In genomic region chr5:45269391-45269790, GRCm38 (mm10) we compare ENCODE assay signal across 31 mouse cellular contexts.
"Had no signal": no experiment of that assay in that cellular context is flagged by ENCODE, and none has a peak within 500 bp of the region (broad histone marks: within the 10 kb centered on the region; RNA-seq: fewer than 3 reads in every experiment).

No protein-coding gene starts in this region.

- H3K27ac ChIP-seq: left cerebral cortex, adult 2 months; limb, embryonic 12.5 days; limb, embryonic 13.5 days; limb, embryonic 15.5 days; liver, embryonic 12.5 days; liver, embryonic 13.5 days; liver, embryonic 14.5 days; liver, embryonic 15.5 days; lung, embryonic 15.5 days; macrophage; midbrain, embryonic 10.5 days; midbrain, embryonic 12.5 days; midbrain, embryonic 13.5 days; midbrain, embryonic 15.5 days; neural tube, embryonic 12.5 days had no signal

- ATAC-seq: liver, embryonic 12.5 days; liver, postnatal 0 days; lung, postnatal 0 days; midbrain, embryonic 13.5 days; midbrain, embryonic 15.5 days; midbrain, embryonic 16.5 days had no signal

- H3K9ac ChIP-seq: limb, embryonic 12.5 days; limb, embryonic 13.5 days; limb, embryonic 15.5 days; liver, embryonic 12.5 days; liver, embryonic 13.5 days; liver, embryonic 14.5 days; liver, embryonic 15.5 days; liver, postnatal 0 days; lung, embryonic 14.5 days; lung, embryonic 15.5 days; midbrain, embryonic 12.5 days; midbrain, embryonic 13.5 days; midbrain, embryonic 15.5 days; neural tube, embryonic 12.5 days had no signal

- H3K9me3 ChIP-seq: limb, embryonic 12.5 days; limb, embryonic 13.5 days; limb, embryonic 15.5 days; liver, embryonic 12.5 days; liver, embryonic 13.5 days; liver, embryonic 15.5 days; lung, embryonic 15.5 days; megakaryocyte, embryonic 14.5 days; midbrain, embryonic 10.5 days; midbrain, embryonic 12.5 days; midbrain, embryonic 13.5 days; midbrain, embryonic 15.5 days; neural tube, embryonic 12.5 days had no signal

- H3K27me3 ChIP-seq: limb, embryonic 12.5 days; limb, embryonic 13.5 days; limb, embryonic 15.5 days; liver, embryonic 12.5 days; liver, embryonic 13.5 days; liver, embryonic 15.5 days; lung, embryonic 15.5 days; megakaryocyte, embryonic 14.5 days; midbrain, embryonic 12.5 days; midbrain, embryonic 13.5 days; midbrain, embryonic 15.5 days; neural tube, embryonic 12.5 days had no signal

- H3K4me2 ChIP-seq: limb, embryonic 12.5 days; limb, embryonic 13.5 days; limb, embryonic 15.5 days; liver, embryonic 11.5 days; liver, embryonic 12.5 days; liver, embryonic 13.5 days; liver, embryonic 15.5 days; lung, embryonic 14.5 days; lung, embryonic 15.5 days; midbrain, embryonic 12.5 days; midbrain, embryonic 13.5 days; midbrain, embryonic 15.5 days; neural tube, embryonic 12.5 days had no signal

- H3K36me3 ChIP-seq: limb, embryonic 12.5 days; limb, embryonic 13.5 days; limb, embryonic 15.5 days; liver, embryonic 12.5 days; liver, embryonic 13.5 days; liver, embryonic 15.5 days; lung, embryonic 15.5 days; midbrain, embryonic 10.5 days; midbrain, embryonic 12.5 days; midbrain, embryonic 13.5 days; midbrain, embryonic 15.5 days; neural tube, embryonic 12.5 days had no signal

- H3K4me1 ChIP-seq: limb, embryonic 12.5 days; limb, embryonic 13.5 days; limb, embryonic 15.5 days; liver, embryonic 12.5 days; liver, embryonic 13.5 days; liver, embryonic 15.5 days; lung, embryonic 15.5 days; megakaryocyte, embryonic 14.5 days; neural tube, embryonic 12.5 days had no signal

- H3K4me3 ChIP-seq: left cerebral cortex, adult 2 months; limb, embryonic 12.5 days; limb, embryonic 13.5 days; limb, embryonic 15.5 days; liver, embryonic 12.5 days; liver, embryonic 13.5 days; liver, embryonic 15.5 days; lung, embryonic 15.5 days; megakaryocyte, embryonic 14.5 days; midbrain, embryonic 10.5 days; midbrain, embryonic 12.5 days; midbrain, embryonic 13.5 days; midbrain, embryonic 15.5 days; myocyte; neural tube, embryonic 12.5 days had no signal

- DNase-seq: left cerebral cortex, postnatal 4 days; liver; liver, embryonic 13.5 days; liver, postnatal 0 days; lung, adult 18-20 months; lung, adult 2 months; lung, embryonic 14.5 days; lung, postnatal 10 days; lung, postnatal 14 days; lung, postnatal 36 days; lung, postnatal 4 days; midbrain, embryonic 14.5 days had no signal
